Mouse (Mus musculus): ENCODE measurements around the gene Ccn5. TPM values are rescaled to one million over a fixed set of nuclear protein-coding genes. Genes with fewer than 3 reads are reported as not detected.
A peak's percentile ranks its signal among the peaks of the same experiment; 100 is the strongest.

The Ccn5 gene
- total and polyA plus RNA-seq, 2 experiments from 2014 or later, result 0.31 TPM; not detected in 1

DNA sequence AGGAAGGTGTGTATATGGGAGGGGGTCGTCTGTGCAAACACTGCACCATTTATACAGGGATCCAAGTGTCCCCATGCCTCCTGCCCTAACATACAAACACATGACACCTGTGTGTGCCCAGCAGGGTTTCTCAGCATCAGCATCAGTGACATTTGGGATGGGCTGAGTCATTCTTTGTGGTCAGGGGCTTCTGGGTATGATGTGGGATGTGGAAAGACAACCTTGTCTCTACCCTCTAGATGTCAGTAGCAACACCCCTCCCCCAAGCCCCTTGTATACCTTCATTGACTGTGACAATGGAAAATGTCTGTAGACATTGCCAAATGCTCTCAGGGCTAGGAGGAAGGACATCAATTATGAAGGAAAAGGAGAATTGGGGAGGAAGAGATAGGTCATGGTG, 10.5 kb downstream of the Ccn5 start:
- no peak overlapping the region for H3K9ac ChIP-seq
- no peak for DNase-seq

DNA sequence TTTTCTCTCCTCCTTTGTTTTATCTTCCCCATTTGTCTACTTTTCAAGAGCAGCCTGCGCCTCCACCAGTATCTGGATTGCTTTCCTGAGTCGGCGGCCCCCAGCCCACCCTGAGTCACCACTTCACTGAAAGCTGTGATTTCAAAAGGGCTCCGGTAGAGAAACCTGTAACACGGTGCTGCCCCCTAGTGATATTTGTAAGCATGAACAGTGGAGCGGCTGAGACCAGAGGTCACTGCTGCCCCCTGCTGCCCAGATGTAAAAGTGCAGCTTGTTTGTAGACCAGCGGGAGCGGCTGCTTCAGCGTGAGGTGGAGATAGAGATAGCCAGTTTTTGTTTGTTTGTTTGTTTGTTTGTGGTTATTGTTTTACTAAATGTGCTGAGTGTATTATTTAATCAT, 17.4 kb downstream of the Ccn5 start:
- peak; percentile 99 for TF ChIP-seq CTCF (IDR thresholded peaks at IDR 0.05; ENCODE audit: low read depth)
- peak; percentile 89 for DNase-seq
- no peak overlapping the region for H3K27ac ChIP-seq (ENCODE audit: low read depth, low read length)
- H3K9ac ChIP-seq, result no peak overlapping the region
- no peaks in the 10 kb centered on the region for H3K9me3 ChIP-seq (ENCODE audit: low read length)
- 18% methylated on average over 9 of the region's 9 CpGs for WGBS
- no peak overlapping the region for H3K4me2 ChIP-seq (ENCODE audit: low read depth)
- ATAC-seq, result peak; percentile 76
- no peaks in the 10 kb centered on the region for H3K36me3 ChIP-seq (ENCODE audit: insufficient read depth)
- H3K4me1 ChIP-seq (ENCODE audit: insufficient read depth), result no peaks in the 10 kb centered on the region
- no peak overlapping the region for H3K4me3 ChIP-seq (ENCODE audit: low read depth, low read length)
- H3K27me3 ChIP-seq (ENCODE audit: insufficient read depth, low read length), result no peaks in the 10 kb centered on the region

More for the DNA sequence above, 10.5 kb downstream of the Ccn5 start:
- H3K4me3 ChIP-seq (ENCODE audit: low read depth, low read length), result no peak overlapping the region
- WGBS, result 62% methylated on average over 1 of the region's 1 CpGs
- H3K36me3 ChIP-seq (ENCODE audit: insufficient read depth), result no peaks in the 10 kb centered on the region
- no peak overlapping the region for H3K27ac ChIP-seq (ENCODE audit: low read depth, low read length)
- no peaks in the 10 kb centered on the region for H3K9me3 ChIP-seq (ENCODE audit: low read length)
- ATAC-seq, result no peak
- no peak overlapping the region for H3K4me2 ChIP-seq (ENCODE audit: low read depth)
- H3K27me3 ChIP-seq (ENCODE audit: insufficient read depth, low read length), result no peaks in the 10 kb centered on the region
- no peaks in the 10 kb centered on the region for H3K4me1 ChIP-seq (ENCODE audit: insufficient read depth)
- TF ChIP-seq CTCF (IDR thresholded peaks at IDR 0.05; ENCODE audit: low read depth), result no peak

- Histone ChIP-seq H3K27me3 (ENCODE audit: insufficient read depth, low read length) (no peaks in the 10 kb centered on the region), H3K27ac (ENCODE audit: low read depth, low read length) (no peak overlapping the region), H3K4me1 (ENCODE audit: insufficient read depth) (no peaks in the 10 kb centered on the region), H3K4me3 (ENCODE audit: low read depth, low read length) (no peak overlapping the region), H3K4me2 (ENCODE audit: low read depth) (no peak overlapping the region), H3K9ac (no peak overlapping the region), H3K36me3 (ENCODE audit: insufficient read depth) (no peaks in the 10 kb centered on the region), H3K9me3 (ENCODE audit: low read length) (no peaks in the 10 kb centered on the region)
- no peak for TF ChIP-seq CTCF (IDR thresholded peaks at IDR 0.05; ENCODE audit: low read depth)
- 13% methylated on average over 6 of the region's 6 CpGs for WGBS
- ATAC-seq (peak; percentile 47), DNase-seq (peak; percentile 52)
Measured at GRCm38 (mm10) chr2:163839519-163839918, 18.9 kb downstream of the Ccn5 start.

DNA sequence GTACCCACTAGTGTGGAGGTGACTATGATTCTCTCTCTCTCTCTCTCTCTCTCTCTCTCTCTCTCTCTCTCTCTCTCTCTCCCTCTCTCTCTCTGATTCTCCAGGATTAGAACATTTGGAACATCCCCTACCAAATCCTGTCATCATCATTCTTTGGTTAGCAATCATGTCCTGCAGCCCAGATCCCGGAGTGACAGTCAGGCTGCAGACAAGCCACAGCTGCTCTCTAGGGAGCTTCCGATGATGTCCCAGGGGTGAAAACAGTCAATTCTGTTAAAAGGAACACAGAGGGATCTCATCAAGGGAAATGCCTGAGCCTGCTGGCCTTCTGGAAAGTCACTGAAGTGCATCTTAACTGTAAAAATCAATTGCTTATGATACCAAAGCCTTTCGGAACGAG, 21.4 kb downstream of the Ccn5 start:
- Histone ChIP-seq H3K4me2 (ENCODE audit: low read depth) (no peak overlapping the region), H3K9me3 (ENCODE audit: low read length) (no peaks in the 10 kb centered on the region), H3K4me3 (ENCODE audit: low read depth, low read length) (no peak overlapping the region), H3K4me1 (ENCODE audit: insufficient read depth) (no peaks in the 10 kb centered on the region), H3K27me3 (ENCODE audit: insufficient read depth, low read length) (no peaks in the 10 kb centered on the region), H3K36me3 (ENCODE audit: insufficient read depth) (no peaks in the 10 kb centered on the region), H3K27ac (ENCODE audit: low read depth, low read length) (no peak overlapping the region), H3K9ac (no peak overlapping the region)
- DNase-seq, result no peak
- WGBS, result 81% methylated on average over 4 of the region's 4 CpGs
- TF ChIP-seq CTCF (IDR thresholded peaks at IDR 0.05; ENCODE audit: low read depth), result no peak
- ATAC-seq, result no peak

DNA sequence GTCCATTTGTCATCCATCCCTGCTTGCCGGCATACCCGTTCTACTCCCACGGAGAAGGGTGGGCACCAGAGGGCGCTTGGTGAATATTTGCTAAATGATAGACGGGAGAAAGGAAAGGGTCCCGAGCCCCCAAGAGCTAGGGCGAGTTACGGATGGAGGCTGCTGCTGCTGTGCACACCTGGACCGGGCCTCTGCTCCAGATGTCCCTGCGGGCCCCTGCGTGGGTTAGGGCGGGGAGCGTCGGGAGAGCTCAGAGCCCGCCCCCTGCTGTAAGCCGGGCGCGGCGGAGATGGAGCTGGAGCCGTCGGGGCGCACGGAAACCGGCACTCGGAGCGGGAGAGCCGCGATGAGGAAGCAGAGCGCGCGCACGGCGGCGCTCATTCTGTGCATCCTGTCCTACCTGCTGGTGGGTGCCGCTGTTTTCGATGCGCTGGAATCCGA, 32.8 kb downstream of the Ccn5 start, which contains the start of gene Kcnk15:
Gene Kcnk15 (plus strand): TSS at position 191 of the 441 bp plus-strand sequence.
- Histone ChIP-seq H3K27ac (ENCODE audit: low read depth, low read length) (no peak within 1 kb of the TSS), H3K4me3 (ENCODE audit: low read depth, low read length) (peak within 1 kb of the TSS; percentile 28), H3K9ac (no peak within 1 kb of the TSS), H3K27me3 (ENCODE audit: insufficient read depth, low read length) (peaks cover 64% of the 10 kb centered on the region), H3K9me3 (ENCODE audit: low read length) (no peaks in the 10 kb centered on the region), H3K4me1 (ENCODE audit: insufficient read depth) (0 out of 2 replicates have a peak, but pooled peaks cover 2% of the 10 kb centered on the region), H3K36me3 (ENCODE audit: insufficient read depth) (no peaks in the 10 kb centered on the region), H3K4me2 (ENCODE audit: low read depth) (peak within 1 kb of the TSS; percentile 24)
- WGBS, result 3% methylated on average over 38 of the region's 38 CpGs
- TF ChIP-seq CTCF (IDR thresholded peaks at IDR 0.05; ENCODE audit: low read depth), result peak; percentile 67
- DNase-seq, result peak; percentile 63
- peak; percentile 30 for ATAC-seq

DNA sequence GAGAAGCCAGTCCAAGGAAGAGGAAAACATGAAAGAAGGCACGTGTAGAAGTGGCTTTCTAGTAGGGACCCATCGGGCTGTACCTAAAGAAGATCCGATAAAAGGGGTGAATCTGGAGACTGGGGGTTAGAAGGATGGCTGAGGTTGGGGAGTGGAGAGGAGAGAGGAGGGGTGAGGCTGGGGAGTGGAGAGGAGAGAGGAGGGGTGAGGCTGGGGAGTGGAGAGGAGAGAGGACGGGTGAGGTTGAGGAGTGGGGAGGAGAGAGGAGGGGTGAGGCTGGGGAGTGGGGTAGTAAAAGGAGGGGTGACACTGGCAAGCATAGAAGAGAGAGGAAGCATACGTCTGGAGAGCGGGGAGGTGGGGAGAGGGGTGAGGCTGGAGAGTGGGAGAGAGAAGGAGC, 36.6 kb downstream of the Ccn5 start:
- Histone ChIP-seq H3K27ac (ENCODE audit: low read depth, low read length) (no peak overlapping the region), H3K4me3 (ENCODE audit: low read depth, low read length) (no peak overlapping the region), H3K4me1 (ENCODE audit: insufficient read depth) (0 out of 2 replicates have a peak, but pooled peaks cover 6% of the 10 kb centered on the region), H3K9me3 (ENCODE audit: low read length) (no peaks in the 10 kb centered on the region), H3K27me3 (ENCODE audit: insufficient read depth, low read length) (peaks cover 55% of the 10 kb centered on the region), H3K36me3 (ENCODE audit: insufficient read depth) (no peaks in the 10 kb centered on the region), H3K4me2 (ENCODE audit: low read depth) (no peak overlapping the region), H3K9ac (no peak overlapping the region)
- no peak for DNase-seq
- WGBS, result 79% methylated on average over 6 of the region's 6 CpGs
- ATAC-seq, result no peak
- TF ChIP-seq CTCF (IDR thresholded peaks at IDR 0.05; ENCODE audit: low read depth), result no peak

DNA sequence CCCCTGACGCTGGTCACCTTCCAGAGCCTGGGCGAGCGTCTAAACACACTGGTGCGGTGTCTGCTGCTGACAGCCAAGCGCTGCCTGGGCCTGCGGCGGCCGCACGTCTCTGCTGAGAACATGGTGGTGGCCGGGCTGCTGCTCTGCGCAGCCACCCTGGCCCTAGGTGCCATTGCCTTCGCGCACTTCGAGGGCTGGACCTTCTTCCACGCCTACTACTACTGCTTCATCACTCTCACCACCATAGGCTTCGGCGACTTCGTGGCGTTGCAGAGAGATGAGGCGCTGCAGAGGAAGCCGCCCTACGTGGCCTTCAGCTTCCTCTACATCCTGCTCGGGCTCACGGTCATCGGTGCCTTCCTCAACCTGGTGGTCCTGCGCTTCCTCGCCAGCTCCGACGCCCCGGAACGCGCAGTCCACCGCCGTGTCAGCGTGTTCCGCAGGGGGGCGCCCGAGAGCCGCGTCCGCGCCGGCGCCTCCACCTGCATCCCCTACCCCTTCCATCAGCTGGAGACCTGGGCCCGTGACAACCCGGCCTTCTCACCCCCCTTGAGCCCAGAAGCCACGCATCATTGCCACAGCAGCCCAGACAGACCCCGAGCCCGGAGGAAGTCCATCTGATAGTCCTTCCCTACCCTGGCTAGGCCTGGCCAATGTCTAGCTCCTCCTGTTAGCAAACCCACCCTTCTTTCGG, 37.7 kb downstream of the Ccn5 start:
- Histone ChIP-seq H3K27me3 (ENCODE audit: insufficient read depth, low read length) (peaks cover 46% of the 10 kb centered on the region), H3K27ac (ENCODE audit: low read depth, low read length) (no peak overlapping the region), H3K36me3 (ENCODE audit: insufficient read depth) (no peaks in the 10 kb centered on the region), H3K4me3 (ENCODE audit: low read depth, low read length) (peak overlapping the region; percentile 18), H3K9me3 (ENCODE audit: low read length) (no peaks in the 10 kb centered on the region), H3K4me1 (ENCODE audit: insufficient read depth) (0 out of 2 replicates have a peak, but pooled peaks cover 6% of the 10 kb centered on the region), H3K4me2 (ENCODE audit: low read depth) (peak overlapping the region; percentile 47), H3K9ac (peak overlapping the region; percentile 28; the same call in 1 of the 2 replicates)
- TF ChIP-seq CTCF (IDR thresholded peaks at IDR 0.05; ENCODE audit: low read depth), result peak; percentile 86
- whole genome bisulfite sequencing, result 18% methylated on average over 50 of the region's 50 CpGs
- DNase-seq (peak; percentile 70), ATAC-seq (peak; percentile 77)

Data from forebrain, postnatal 0 days (tissue).